Mouse (Mus musculus) gastrocnemius, postnatal 10 days (tissue): Measurements from ENCODE around the gene Ltb. TPM values are rescaled to one million over a fixed set of nuclear protein-coding genes. Genes with fewer than 3 reads are reported as not detected.

Experiments
- DNase-seq: peaks from one replicate; pipeline ENCODE4 v3.0.0; 2021; ENCODE audit warnings: mixed read lengths
- total RNA-seq, 2 experiments: library from RNA; stranded (reverse); gene quantifications; 2 replicates each; pipeline ENCODE4 v1.2.3; 2021

Gene Ltb
- total RNA-seq, 2 experiments from 2014 or later, result 0.68 to 0.75 TPM

- no peak for DNase-seq
Measured at GRCm38 (mm10) chr17:35165451-35166155, 28.6 kb upstream of the Ltb start.

GRCm38 (mm10) chr17:35166352-35167035 is 27.7 kb upstream of the Ltb start:
- no peak for DNase-seq

GRCm38 (mm10) chr17:35167794-35168193 is 26.4 kb upstream of the Ltb start:
- DNase-seq, result no peak

- DNase-seq, result no peak
Measured at GRCm38 (mm10) chr17:35168541-35169207, 25.6 kb upstream of the Ltb start.

GRCm38 (mm10) chr17:35172445-35173234 is 21.6 kb upstream of the Ltb start:
- no peak for DNase-seq

- DNase-seq, result no peak
Measured at GRCm38 (mm10) chr17:35173329-35173728, 20.9 kb upstream of the Ltb start.

GRCm38 (mm10) chr17:35174201-35174977 is 19.9 kb upstream of the Ltb start:
- no peak for DNase-seq

GRCm38 (mm10) chr17:35175382-35175781 is 18.9 kb upstream of the Ltb start:
- no peak for DNase-seq

- DNase-seq, result no peak
Measured at GRCm38 (mm10) chr17:35175968-35176367, 18.3 kb upstream of the Ltb start, which contains the start of gene Aif1. TSS of gene Aif1 (minus strand) at chr17:35176068.

GRCm38 (mm10) chr17:35178528-35178927 is 15.7 kb upstream of the Ltb start:
- peak; percentile 83 for DNase-seq

GRCm38 (mm10) chr17:35180093-35180492 is 14.1 kb upstream of the Ltb start:
- DNase-seq, result no peak

- peak; percentile 75 for DNase-seq
Measured at GRCm38 (mm10) chr17:35185639-35186611, 8.3 kb upstream of the Ltb start.

GRCm38 (mm10) chr17:35186681-35187080 is 7.6 kb upstream of the Ltb start:
- DNase-seq, result no peak

GRCm38 (mm10) chr17:35187345-35187744 is 6.9 kb upstream of the Ltb start:
- no peak for DNase-seq

- DNase-seq, result no peak
Measured at GRCm38 (mm10) chr17:35187959-35188610, 6.2 kb upstream of the Ltb start, which contains the start of gene Lst1. TSS of gene Lst1 (minus strand) at chr17:35188439.

- no peak for DNase-seq
Measured at GRCm38 (mm10) chr17:35189186-35189585, 5.1 kb upstream of the Ltb start.

- no peak for DNase-seq
Measured at GRCm38 (mm10) chr17:35190096-35190495, 4.1 kb upstream of the Ltb start.

GRCm38 (mm10) chr17:35191723-35192122 is 2.5 kb upstream of the Ltb start:
- DNase-seq, result no peak

- no peak for DNase-seq
Measured at GRCm38 (mm10) chr17:35192924-35193323, 1.3 kb upstream of the Ltb start.
